Mouse (Mus musculus) embryonic facial prominence, embryonic 11.5 days (tissue): Measurements from ENCODE around the gene Tor1aip2. TPM values are rescaled to one million over a fixed set of nuclear protein-coding genes. Genes with fewer than 3 reads are reported as not detected.
A peak's percentile ranks its signal among the peaks of the same experiment; 100 is the strongest.
"Not testable (repeated sequence)": the region's sequence is repeated elsewhere in the genome, so short reads cannot be mapped to it uniquely, and the experiment has no call there.

Experiments
- ATAC-seq: fragments of 200-750 bp; cut with Nextera tagmentation; replicated peaks from 2 replicates; pipeline ENCODE4 v1.8.0; 2017; ENCODE audit warnings: low read depth; ENCODE audit not compliant: insufficient number of reproducible peaks, low FRiP score, low TSS enrichment
- DNase-seq: peaks from one replicate; pipeline ENCODE4 v3.0.0-alpha.2; 2015; ENCODE audit warnings: low spot score
- H3K27ac ChIP-seq: fragments of 300-500 bp; sonication (generic); replicated peaks from 2 replicates; pipeline ENCODE4 v1.5.1; 2014; ENCODE audit warnings: mild to moderate bottlenecking, low read depth, low read length, control low read depth
- H3K27me3 ChIP-seq: fragments of 300-500 bp; sonication (generic); 2 replicates; pipeline ENCODE4 v1.6.1; 2014; ENCODE audit warnings: mild to moderate bottlenecking, low read length, moderate library complexity, mixed read lengths; ENCODE audit not compliant: control insufficient read depth, insufficient read depth
- H3K36me3 ChIP-seq: fragments of 300-500 bp; sonication (generic); replicated peaks from 2 replicates; pipeline ENCODE4 v1.6.1; 2014; ENCODE audit warnings: low read depth, mild to moderate bottlenecking, low read length, moderate library complexity, mixed read lengths; ENCODE audit not compliant: control insufficient read depth, insufficient read depth
- H3K4me1 ChIP-seq: fragments of 300-500 bp; sonication (generic); 2 replicates; pipeline ENCODE4 v1.6.1; 2014; ENCODE audit warnings: low read length, mixed read lengths; ENCODE audit not compliant: control insufficient read depth, insufficient read depth
- H3K4me2 ChIP-seq: fragments of 300-500 bp; sonication (generic); 2 replicates; pipeline ENCODE4 v1.6.1; 2014; ENCODE audit warnings: low read depth, mild to moderate bottlenecking, control low read depth, low read length, moderate library complexity
- H3K4me3 ChIP-seq: fragments of 300-500 bp; sonication (generic); 2 replicates; pipeline ENCODE4 v1.5.1; 2014; ENCODE audit warnings: low read depth, low read length, control low read depth
- H3K9ac ChIP-seq: fragments of 300-500 bp; sonication (generic); replicated peaks from 2 replicates; pipeline ENCODE4 v1.6.1; 2014; ENCODE audit warnings: mild to moderate bottlenecking, control low read depth, low read length
- H3K9me3 ChIP-seq: fragments of 300-500 bp; sonication (generic); replicated peaks from 2 replicates; pipeline ENCODE4 v1.6.1; 2016; ENCODE audit warnings: mild to moderate bottlenecking, low read length, inconsistent platforms, mixed read lengths; ENCODE audit not compliant: control insufficient read depth
- WGBS: fragments of 180-500 bp; shearing (Covaris S2); extraction: QIAGEN DNeasy Blood & Tissue Kit; methylation state at CpG from one replicate; pipeline ENCODE4 v1.1.7; 2014; 5-methylcytosine and 5-hydroxymethylcytosine counted together
- polyA plus RNA-seq: library from polyadenylated mRNA; unstranded; fragments of >200 nt; fragmentation: Nextera tagmentation; extraction: Ambion mirVana; gene quantifications from 2 replicates; pipeline ENCODE4 v1.2.1, GENCODE M21; 2014

Gene Tor1aip2
- polyA plus RNA-seq, 1 experiment from 2014 or later, result 147 TPM

DNA sequence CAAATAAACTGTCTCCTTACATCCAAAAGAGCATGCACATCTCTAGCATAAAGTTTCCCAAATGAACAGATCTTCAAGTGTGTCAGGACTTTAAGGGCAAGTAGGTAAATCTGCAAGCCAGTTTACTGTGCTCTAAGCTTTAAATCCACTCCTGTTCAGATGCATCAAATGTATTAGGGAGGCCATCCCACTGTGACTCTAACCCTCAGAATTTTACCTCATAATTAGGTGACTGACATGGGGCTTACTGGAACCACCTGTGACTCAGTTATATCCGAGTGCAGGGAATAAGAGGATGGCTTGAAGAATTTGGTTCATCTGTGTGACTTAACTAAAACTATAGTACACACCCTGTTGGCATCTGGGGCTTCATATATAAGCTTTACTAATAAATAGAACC is 542 bp upstream of the Tor1aip2 start:
- peaks cover 6% of the 10 kb centered on the region for H3K36me3 ChIP-seq
- peak overlapping the region; percentile 46 for H3K4me2 ChIP-seq
- no peak for DNase-seq
- WGBS, result 20% methylated on average over 1 of the region's 1 CpGs
- peak overlapping the region; percentile 57 for H3K4me3 ChIP-seq
- no peak overlapping the region for H3K27ac ChIP-seq
- peaks cover 4% of the 10 kb centered on the region; the same call in 1 of the 2 replicates for H3K4me1 ChIP-seq
- ATAC-seq, result no peak
- H3K9me3 ChIP-seq, result no peaks in the 10 kb centered on the region
- H3K9ac ChIP-seq, result peak overlapping the region; percentile 89
- no peaks in the 10 kb centered on the region for H3K27me3 ChIP-seq

DNA sequence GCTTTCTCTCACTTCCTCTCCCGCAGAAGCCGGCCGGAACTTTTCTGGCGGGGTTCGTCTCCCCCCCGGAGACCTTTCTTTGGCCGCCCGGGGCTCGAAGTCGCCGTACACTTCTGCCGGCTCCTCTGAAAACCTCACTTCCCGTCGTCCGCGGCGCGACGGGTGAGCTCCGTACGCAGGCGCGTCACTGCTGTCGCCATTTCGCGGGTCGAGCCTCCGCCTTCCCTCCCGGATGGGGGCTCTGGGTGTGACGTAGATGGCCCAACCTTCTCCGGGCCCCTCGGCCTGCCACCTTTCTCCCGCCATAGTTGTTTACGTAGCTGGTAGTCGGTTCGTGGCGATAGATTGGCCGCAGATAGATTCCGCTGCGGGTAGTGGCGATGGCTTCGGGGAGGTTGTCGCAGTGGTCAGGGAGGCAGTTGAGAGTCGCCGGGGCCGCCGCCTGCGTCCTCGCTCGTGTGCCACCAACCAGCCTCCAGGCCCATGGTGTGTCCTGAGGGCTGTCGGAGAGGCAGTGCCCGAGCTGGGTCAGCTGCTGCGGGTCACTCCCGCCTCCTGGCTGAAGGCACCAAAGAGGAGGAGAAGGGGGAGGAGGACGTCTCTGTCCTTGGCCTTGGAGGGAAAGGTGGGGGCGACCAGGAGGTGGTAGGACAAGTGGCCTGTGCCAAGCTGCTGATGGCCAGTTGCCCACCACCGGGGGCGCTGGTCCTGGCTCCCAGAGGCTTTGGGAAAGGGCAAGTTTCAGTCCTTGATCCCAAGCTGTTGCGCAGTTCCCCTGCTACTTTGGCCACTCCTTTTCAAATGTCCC is 931 bp downstream of the Tor1aip2 start, which contains the start of gene Tor1aip1:
Tor1aip1 (minus strand) TSS at position 551 of the 808 bp plus-strand sequence.
- no peaks in the 10 kb centered on the region for H3K27me3 ChIP-seq
- peak; percentile 97 for DNase-seq
- H3K4me1 ChIP-seq, result peaks cover 4% of the 10 kb centered on the region; the same call in 1 of the 2 replicates
- H3K9ac ChIP-seq, result peak within 1 kb of the TSS; percentile 89
- peak; percentile 87 for ATAC-seq
- peak within 1 kb of the TSS; percentile 57 for H3K4me3 ChIP-seq
- under 1% methylated on average over 59 of the region's 59 CpGs for WGBS
- H3K36me3 ChIP-seq, result peaks cover 3% of the 10 kb centered on the region
- H3K27ac ChIP-seq, result peak within 1 kb of the TSS; percentile 99
- no peaks in the 10 kb centered on the region for H3K9me3 ChIP-seq
- peak within 1 kb of the TSS; percentile 58 for H3K4me2 ChIP-seq

DNA sequence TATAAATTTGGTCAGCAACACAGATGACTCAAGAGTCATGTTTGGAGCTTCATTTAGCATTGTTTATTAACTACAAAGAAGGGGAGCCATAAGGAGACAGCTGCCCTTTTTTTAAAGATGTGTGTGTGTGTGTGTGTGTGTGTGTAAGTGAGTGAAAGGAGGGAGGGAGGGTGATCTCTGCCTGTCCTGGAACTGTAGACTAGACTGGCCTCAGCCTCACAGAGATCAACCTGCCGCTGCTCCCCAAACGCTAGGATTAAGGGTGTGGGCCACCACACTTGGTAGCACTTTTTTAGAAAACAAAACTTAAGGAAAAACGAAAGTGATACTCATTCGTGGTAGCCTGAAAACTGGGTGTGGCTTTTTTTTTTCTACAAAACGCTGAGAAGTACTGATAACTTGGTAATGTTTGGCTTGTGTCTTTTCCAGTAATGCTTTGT is 2.0 kb downstream of the Tor1aip2 start:
- H3K4me3 ChIP-seq, result no peak overlapping the region
- no peaks in the 10 kb centered on the region for H3K9me3 ChIP-seq
- no peak overlapping the region for H3K9ac ChIP-seq

DNA sequence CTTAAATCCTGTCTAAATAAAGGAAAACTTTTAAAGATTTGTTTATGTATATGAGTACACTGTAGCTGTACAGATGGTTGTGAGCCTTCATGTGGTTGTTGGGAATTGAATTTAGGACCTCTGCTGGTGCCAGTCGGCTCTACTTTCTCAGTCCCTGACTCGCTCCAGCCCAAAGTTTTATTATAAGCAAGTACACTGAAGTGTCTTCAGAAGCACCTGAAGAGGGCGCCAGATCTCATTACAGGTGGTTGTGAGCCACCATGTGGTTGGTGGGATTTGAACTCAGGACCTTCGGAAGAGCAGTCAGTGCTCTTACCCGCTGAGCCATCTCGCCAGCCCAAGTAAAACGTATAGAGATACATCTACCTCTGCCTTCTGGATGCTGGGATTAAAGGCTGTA is 4.8 kb downstream of the Tor1aip2 start:
- H3K27me3 ChIP-seq, ATAC-seq: not testable (repeated sequence)
- WGBS, result 72% methylated on average over 7 of the region's 7 CpGs

More for the DNA sequence above, 2.0 kb downstream of the Tor1aip2 start:
- no peak for ATAC-seq
- H3K27ac ChIP-seq, result no peak overlapping the region
- H3K27me3 ChIP-seq, result no peaks in the 10 kb centered on the region
- WGBS, result 68% methylated on average over 5 of the region's 5 CpGs
- no peak for DNase-seq
- no peak overlapping the region for H3K4me2 ChIP-seq
- H3K4me1 ChIP-seq, result peaks cover 4% of the 10 kb centered on the region; the same call in 1 of the 2 replicates
- peaks cover 3% of the 10 kb centered on the region; the same call in 1 of the 2 replicates for H3K36me3 ChIP-seq

DNA sequence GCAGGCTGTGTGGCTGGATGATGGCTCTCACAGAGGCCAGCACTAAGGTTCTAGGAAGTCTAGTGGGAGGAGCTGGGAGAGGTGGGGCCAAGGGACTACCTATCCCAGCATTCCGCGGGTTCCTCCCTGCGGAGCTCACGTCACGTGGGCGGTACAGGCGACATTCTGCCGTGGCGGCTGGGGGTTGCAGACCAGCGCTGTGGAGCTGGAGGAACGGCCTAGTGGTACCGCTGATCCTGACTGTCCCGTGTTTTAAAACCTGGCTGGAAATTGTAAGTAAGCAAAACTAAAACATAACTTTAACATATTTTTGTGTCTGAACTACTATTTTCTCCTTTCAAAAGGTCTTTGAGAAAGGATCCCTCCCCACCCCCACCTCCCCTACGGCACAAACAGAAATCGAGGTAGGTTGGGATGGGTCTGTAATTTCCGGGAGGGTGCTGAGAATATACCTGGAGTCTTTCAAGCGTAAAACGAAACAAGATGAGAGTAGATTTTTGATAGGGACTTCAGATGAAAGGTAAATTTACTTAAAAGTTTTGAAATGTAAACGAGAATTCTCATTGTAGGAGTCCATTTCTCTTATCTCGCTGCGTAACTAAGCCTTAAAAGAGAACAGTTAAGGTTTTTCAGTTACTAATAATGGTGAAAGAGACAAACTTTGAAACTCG is 5.7 kb downstream of the Tor1aip2 start:
- Histone ChIP-seq H3K9me3 (no peaks in the 10 kb centered on the region), H3K27ac (no peak overlapping the region), H3K36me3 (no peaks in the 10 kb centered on the region), H3K9ac (peak overlapping the region; percentile 66), H3K4me1 (no peaks in the 10 kb centered on the region), H3K4me2 (peak overlapping the region; percentile 29), H3K27me3 (no peaks in the 10 kb centered on the region), H3K4me3 (peak overlapping the region; percentile 57)
- ATAC-seq (peak; percentile 88), DNase-seq (peak; percentile 96)
- WGBS, result 2% methylated on average over 22 of the region's 22 CpGs

More for the DNA sequence above, 4.8 kb downstream of the Tor1aip2 start:
- not testable (repeated sequence) for H3K36me3 ChIP-seq, H3K9ac ChIP-seq, H3K27ac ChIP-seq, H3K4me2 ChIP-seq, H3K4me1 ChIP-seq, H3K4me3 ChIP-seq, H3K9me3 ChIP-seq
- peak; percentile 25 for DNase-seq

DNA sequence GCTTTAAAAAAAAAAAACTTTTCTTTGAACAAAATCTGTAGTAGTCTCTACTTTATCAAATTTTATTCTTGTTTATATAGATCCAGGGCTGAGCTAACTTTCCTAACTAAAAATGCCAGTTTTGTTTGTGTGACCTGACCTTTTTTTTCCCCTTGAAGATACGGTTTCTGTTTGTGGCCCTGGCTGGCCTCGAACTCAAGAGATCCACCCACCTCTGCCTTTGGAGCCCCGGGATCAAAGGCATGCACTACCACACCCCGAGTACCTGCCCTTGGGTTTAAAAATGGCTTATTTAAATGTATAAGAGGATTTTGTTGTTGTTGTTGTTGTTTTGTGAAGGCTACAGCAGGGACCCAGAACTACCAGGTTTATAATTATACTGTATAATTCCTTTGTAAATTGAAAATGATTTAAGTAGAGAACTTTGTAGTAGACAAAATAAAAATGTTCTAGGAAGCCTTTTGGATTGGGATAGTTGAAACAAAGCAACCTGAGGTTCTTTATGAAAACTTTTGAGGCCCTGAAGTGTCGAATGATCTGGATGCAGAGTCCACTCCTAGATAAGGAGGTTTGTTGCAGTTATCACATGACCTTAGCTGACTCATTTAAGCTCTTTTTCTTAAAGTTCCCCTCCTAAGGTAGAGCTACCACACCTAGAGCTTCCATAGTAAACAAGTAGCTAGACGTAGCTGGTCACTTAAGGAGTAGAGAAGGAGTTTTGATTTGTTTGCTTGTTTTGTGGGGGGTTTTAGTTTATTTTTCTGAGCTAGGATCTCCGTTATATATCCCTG is 6.4 kb downstream of the Tor1aip2 start:
- no peak for DNase-seq
- no peak for ATAC-seq
- Histone ChIP-seq H3K4me2 (peak overlapping the region; percentile 55), H3K4me3 (peak overlapping the region; percentile 35), H3K27ac (no peak overlapping the region), H3K9me3 (no peaks in the 10 kb centered on the region), H3K9ac (no peak overlapping the region; the same call in 1 of the 2 replicates), H3K36me3 (no peaks in the 10 kb centered on the region), H3K4me1 (no peaks in the 10 kb centered on the region), H3K27me3 (no peaks in the 10 kb centered on the region)
- 43% methylated on average over 7 of the region's 7 CpGs for WGBS

DNA sequence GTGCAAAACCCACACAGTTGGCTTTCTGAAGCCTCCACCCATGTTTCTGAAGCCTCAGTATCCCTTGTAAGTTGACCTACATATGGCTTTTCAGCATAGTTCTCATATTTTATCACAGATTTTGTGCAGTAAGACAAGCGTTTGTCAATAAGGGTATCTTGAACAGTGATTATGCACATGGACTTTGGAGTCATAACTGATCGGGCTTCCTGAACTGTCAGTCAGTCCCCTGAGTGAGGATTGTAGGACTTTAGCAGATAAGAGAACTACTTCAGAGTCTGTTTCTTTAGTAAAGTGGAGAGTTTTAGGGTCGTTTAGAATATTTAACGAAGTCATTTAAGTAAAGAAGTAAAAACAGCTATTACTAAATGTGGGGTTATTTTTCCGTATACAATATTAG is 7.3 kb downstream of the Tor1aip2 start:
- no peak overlapping the region for H3K4me3 ChIP-seq
- H3K27ac ChIP-seq, result no peak overlapping the region
- no peaks in the 10 kb centered on the region for H3K4me1 ChIP-seq
- DNase-seq, result no peak
- no peaks in the 10 kb centered on the region for H3K36me3 ChIP-seq
- no peak overlapping the region for H3K4me2 ChIP-seq
- WGBS, result 85% methylated on average over 5 of the region's 5 CpGs
- H3K27me3 ChIP-seq, result no peaks in the 10 kb centered on the region
- H3K9ac ChIP-seq, result no peak overlapping the region
- ATAC-seq, result no peak
- H3K9me3 ChIP-seq, result no peaks in the 10 kb centered on the region
